Mouse (Mus musculus): ENCODE data around the gene Nr1i2. TPM values are rescaled to one million over a fixed set of nuclear protein-coding genes. Genes with fewer than 3 reads are reported as not detected.

Nr1i2 gene
- polyA plus RNA-seq, 1 experiment: 9.1 TPM

- Histone ChIP-seq H3K36me3 (ENCODE audit: control insufficient read depth, insufficient read depth, low read length) (no peaks in the 10 kb centered on the region; the same call in 1 of the 2 replicates), H3K27me3 (replicated peaks; ENCODE audit: control insufficient read depth, insufficient read depth, low read length) (no peaks in the 10 kb centered on the region), H3K4me3 (ENCODE audit: insufficient read depth, low read depth, low read length) (no peak overlapping the region), H3K4me1 (ENCODE audit: control insufficient read depth, insufficient read depth, low read length) (no peaks in the 10 kb centered on the region), H3K27ac (ENCODE audit: insufficient read depth, low read depth, low read length) (peak overlapping the region; percentile 20; the same call in 1 of the 2 replicates)
- 85% methylated on average over 7 of the region's 7 CpGs for WGBS
- DNase-seq: no peak
- TF ChIP-seq CTCF (conservative IDR thresholded peaks at IDR 0.05; ENCODE audit: insufficient read depth, insufficient read length, low read depth, low read length) (no peak), POLR2A (IDR thresholded peaks at IDR 0.05; ENCODE audit: low read depth, low read length) (no peak)
These were observed 89.4 kb downstream of the Nr1i2 start for GRCm38 (mm10) chr16:38205272-38205671.

Other genes starting within 250 kb of the Nr1i2 start
- 10.1 and 12.0 TPM in 2 replicates for gene Gsk3b, start 205.8 kb downstream of the Nr1i2 start, polyA plus RNA-seq (2012; rRNA removed)
- 0.39 and 0.50 TPM in 2 replicates for gene Maats1, start 47.3 kb upstream of the Nr1i2 start, polyA plus RNA-seq (2012; rRNA removed)
- 126 and 170 TPM in 2 replicates for gene Cox17, start 52.2 kb upstream of the Nr1i2 start, polyA plus RNA-seq (2012; rRNA removed)
- not detected in 2 replicates for gene Gm21987, start 52.2 kb upstream of the Nr1i2 start, polyA plus RNA-seq (2012; rRNA removed)
- gene Popdc2, start 67.4 kb upstream of the Nr1i2 start, polyA plus RNA-seq (2012; rRNA removed): 1.5 TPM in 2 replicates
- gene Pla1a, start 138.3 kb upstream of the Nr1i2 start, polyA plus RNA-seq (2012; rRNA removed): 26.8 and 27.4 TPM in 2 replicates
- 20.4 and 20.9 TPM in 2 replicates for gene Adprh, start 157.9 kb upstream of the Nr1i2 start, polyA plus RNA-seq (2012; rRNA removed)
- gene Cd80, start 160.7 kb upstream of the Nr1i2 start, polyA plus RNA-seq (2012; rRNA removed): 0.14 and 0.23 TPM in 2 replicates
- 15.4 and 16.5 TPM in 2 replicates for gene Timmdc1, start 227.8 kb upstream of the Nr1i2 start, polyA plus RNA-seq (2012; rRNA removed)